27 mouse cellular contexts compared by ENCODE assay signal in genomic region chr2:25504538-25504937, GRCm38 (mm10). TPM values are rescaled to one million over a fixed set of nuclear protein-coding genes. Genes with fewer than 3 reads are reported as not detected.
A peak's percentile ranks its signal among the peaks of the same experiment; 100 is the strongest.
DNase-seq lines count a peak whose midpoint lies in the region; ATAC-seq and TF ChIP-seq lines count a peak whose summit lies in the region.
"Had no signal": no experiment of that assay in that cellular context is flagged by ENCODE, and none has a peak within 500 bp of the region (broad histone marks: within the 10 kb centered on the region; RNA-seq: fewer than 3 reads in every experiment).

No protein-coding gene starts in this region.

- peaks cover 63% of the 10 kb centered on the region for H3K4me1 ChIP-seq in megakaryocyte, embryonic 14.5 days
- H3K4me1 ChIP-seq in MEL (ENCODE audit: control insufficient read depth in 1 of 2, insufficient read depth in 2 of 2, low read length in 2 of 2): peaks cover 0 to 22% of the 10 kb centered on the region in 2 experiments; a peak in 3 of 4 replicates
- peaks cover 23% of the 10 kb centered on the region for H3K4me1 ChIP-seq in kidney, embryonic 15.5 days

- no peak overlapping the region for H3K4me2 ChIP-seq in kidney, embryonic 15.5 days
- H3K4me2 ChIP-seq: embryonic facial prominence, embryonic 13.5 days; embryonic facial prominence, embryonic 15.5 days; forebrain, embryonic 12.5 days had no signal

- no peak overlapping the region for H3K27ac ChIP-seq in MEL (ENCODE audit: control insufficient read depth, low read depth, low read length)
- H3K27ac ChIP-seq in kidney, embryonic 15.5 days: no peak overlapping the region
- H3K27ac ChIP-seq: embryonic facial prominence, embryonic 13.5 days; embryonic facial prominence, embryonic 15.5 days; forebrain, embryonic 10.5 days; forebrain, embryonic 12.5 days had no signal

- no peak for TF ChIP-seq POLR2A in MEL (IDR thresholded peaks at IDR 0.05; ENCODE audit: control insufficient read depth in 1 of 2, insufficient read depth in 1 of 2, low read depth in 1 of 2, low read length in 2 of 2, poor library complexity in 1 of 2)

- no peak for TF ChIP-seq EP300 in MEL (IDR thresholded peaks at IDR 0.05; ENCODE audit: low read depth in 1 of 2, low read length in 2 of 2)

- H3K4me3 ChIP-seq in megakaryocyte, embryonic 14.5 days (replicated peaks): peak overlapping the region; percentile 23
- no peak overlapping the region for H3K4me3 ChIP-seq in MEL (ENCODE audit: control insufficient read depth in 1 of 2, insufficient read depth in 1 of 2, low read depth in 2 of 2, low read length in 2 of 2)
- no peak overlapping the region for H3K4me3 ChIP-seq in kidney, embryonic 15.5 days (replicated peaks)
- H3K4me3 ChIP-seq: embryonic facial prominence, embryonic 13.5 days; embryonic facial prominence, embryonic 15.5 days; erythroblast, embryonic 14.5 days; forebrain, embryonic 10.5 days; forebrain, embryonic 12.5 days had no signal

- no peak for TF ChIP-seq RAD21 in MEL (IDR thresholded peaks at IDR 0.05; ENCODE audit: low read depth, low read length)

- H3K36me3 ChIP-seq in megakaryocyte, embryonic 14.5 days (replicated peaks; ENCODE audit: low read length): peaks cover 49% of the 10 kb centered on the region
- peaks cover 0 to 14% of the 10 kb centered on the region in 2 experiments; a peak in 2 of 4 replicates for H3K36me3 ChIP-seq in MEL (ENCODE audit: control insufficient read depth in 1 of 2, insufficient read depth in 2 of 2, low read length in 2 of 2)
- peaks cover 40% of the 10 kb centered on the region for H3K36me3 ChIP-seq in kidney, embryonic 15.5 days

- DNase-seq in cerebellum, adult 9-11 months: peak; percentile 31
- DNase-seq in cerebellum, adult 18-20 months: no peak
- DNase-seq in MEL (ENCODE audit: low read depth, low spot score): no peak
- DNase-seq: adrenal gland, adult 2 months; adrenal gland, postnatal 10 days; adrenal gland, postnatal 25 days; B cell, adult 2 months; cerebellum, postnatal 36 days; embryo, embryonic 11 days had no signal

- WGBS in kidney, embryonic 15.5 days: 98% methylated on average over 19 of the region's 19 CpGs

- peaks cover 3% of the 10 kb centered on the region for H3K27me3 ChIP-seq in megakaryocyte, embryonic 14.5 days (replicated peaks)
- no peaks in the 10 kb centered on the region for H3K27me3 ChIP-seq in MEL (ENCODE audit: control insufficient read depth in 1 of 2, insufficient read depth in 2 of 2, low read length in 2 of 2)
- no peaks in the 10 kb centered on the region for H3K27me3 ChIP-seq in kidney, embryonic 15.5 days
- H3K27me3 ChIP-seq: CH12.LX; embryonic facial prominence, embryonic 13.5 days; embryonic facial prominence, embryonic 15.5 days; forebrain, embryonic 12.5 days had no signal

- H3K9ac ChIP-seq in MEL (ENCODE audit: control insufficient read depth, low read depth, low read length, poor library complexity, severe bottlenecking): no peak overlapping the region
- no peak overlapping the region for H3K9ac ChIP-seq in kidney, embryonic 15.5 days
- H3K9ac ChIP-seq: embryonic facial prominence, embryonic 13.5 days; embryonic facial prominence, embryonic 15.5 days; forebrain, embryonic 12.5 days had no signal

- no peak for ATAC-seq in megakaryocyte, adult 5-6 weeks (ENCODE audit: poor library complexity, severe bottlenecking)
- ATAC-seq in kidney, embryonic 15.5 days (replicated peaks; ENCODE audit: low FRiP score): no peak
- ATAC-seq: CD4-positive, CD25-positive, alpha-beta regulatory T cell, adult 4 months; forebrain, embryonic 14.5 days; forebrain, embryonic 16.5 days had no signal

- no peaks in the 10 kb centered on the region for H3K9me3 ChIP-seq in megakaryocyte, embryonic 14.5 days
- no peaks in the 10 kb centered on the region for H3K9me3 ChIP-seq in MEL (replicated peaks; ENCODE audit: insufficient read depth, low read length)
- H3K9me3 ChIP-seq in kidney, embryonic 15.5 days (replicated peaks): no peaks in the 10 kb centered on the region
- H3K9me3 ChIP-seq: embryonic facial prominence, embryonic 13.5 days; embryonic facial prominence, embryonic 15.5 days; forebrain, embryonic 10.5 days; forebrain, embryonic 12.5 days; G1E had no signal

- no peak for TF ChIP-seq CTCF in MEL (IDR thresholded peaks at IDR 0.05 in 2 of 3, conservative IDR thresholded peaks at IDR 0.05 in 1 of 3; ENCODE audit: control insufficient read depth in 1 of 3, insufficient read depth in 1 of 3, low read depth in 2 of 3, low read length in 3 of 3, poor library complexity in 1 of 3, severe bottlenecking in 1 of 3)

- peaks cover 9% of the 10 kb centered on the region for H3K79me2 ChIP-seq in MEL (ENCODE audit: control insufficient read depth, insufficient read depth, low read length, poor library complexity)

TF ChIP-seq in MEL, 35 proteins besides CTCF, POLR2A, EP300 and RAD21:
- TF ChIP-seq MYB (IDR thresholded peaks at IDR 0.05; ENCODE audit: low read depth, low read length): no peak
- peak; percentile 54 for TF ChIP-seq TAL1 (IDR thresholded peaks at IDR 0.05; ENCODE audit: low read length)

RNA-seq across cellular contexts. Expression of gene C8g, which starts 3.0 kb away (rescaled TPM):
- polyA plus RNA-seq in megakaryocyte, embryonic 14.5 days (2012; ENCODE audit: insufficient read depth, low replicate concordance): 0.43 TPM in 1 of 2 replicates, not detected in the other
- total RNA-seq in megakaryocyte, adult 5-6 weeks (2015): 0.18 and 2.1 TPM in 2 replicates
- 0.44 and 1.2 TPM in 2 replicates for total RNA-seq in megakaryocyte, adult 5-6 weeks (2017)
- total RNA-seq in MEL (2012; rRNA removed): 1.5 and 2.3 TPM in 2 replicates
- polyA plus RNA-seq in MEL (2012; ENCODE audit: insufficient read depth in 1 of 2, insufficient read length in 2 of 2, low read depth in 1 of 2, low replicate concordance in 2 of 2, missing spikeins in 1 of 2): 1 to 10 TPM in 1 of 2 experiments, not detected in 1; 5.1 TPM
- 6.3 and 7.8 TPM in 2 replicates for polyA plus RNA-seq in kidney, embryonic 15.5 days (2015; fragmentation: Nextera tagmentation; extraction: Ambion mirVana)
- polyA plus RNA-seq: erythroblast, embryonic 14.5 days had no signal

RNA-seq across cellular contexts. Expression of gene Fbxw5, which starts 4.0 kb away (rescaled TPM):
- 46.2 and 91.1 TPM in 2 replicates for polyA plus RNA-seq in megakaryocyte, embryonic 14.5 days (2012; ENCODE audit: insufficient read depth, low replicate concordance)
- total RNA-seq in megakaryocyte, adult 5-6 weeks (2015): 23.4 and 32.3 TPM in 2 replicates
- total RNA-seq in megakaryocyte, adult 5-6 weeks (2017): 15.5 and 19.8 TPM in 2 replicates
- total RNA-seq in MEL (2012; rRNA removed): 27.5 and 29.2 TPM in 2 replicates
- polyA plus RNA-seq in MEL (2012; ENCODE audit: insufficient read depth in 1 of 2, insufficient read length in 2 of 2, low read depth in 1 of 2, low replicate concordance in 2 of 2, missing spikeins in 1 of 2): 10 to 100 TPM in 1 of 2 experiments, not detected in 1; 65.6 TPM
- 85.1 and 96.1 TPM in 2 replicates for polyA plus RNA-seq in kidney, embryonic 15.5 days (2015; fragmentation: Nextera tagmentation; extraction: Ambion mirVana)

RNA-seq across cellular contexts. Expression of gene Lcn12, which starts 10.8 kb away (rescaled TPM):
- not detected in 2 replicates for polyA plus RNA-seq in megakaryocyte, embryonic 14.5 days (2012; ENCODE audit: insufficient read depth, low replicate concordance)
- not detected in 2 replicates for total RNA-seq in megakaryocyte, adult 5-6 weeks (2015)
- total RNA-seq in megakaryocyte, adult 5-6 weeks (2017): not detected in 2 replicates
- total RNA-seq in MEL (2012; rRNA removed): not detected in 2 replicates
- polyA plus RNA-seq in MEL (2012; ENCODE audit: insufficient read depth in 1 of 2, insufficient read length in 2 of 2, low read depth in 1 of 2, low replicate concordance in 2 of 2, missing spikeins in 1 of 2): not detected
- polyA plus RNA-seq in kidney, embryonic 15.5 days (2015; fragmentation: Nextera tagmentation; extraction: Ambion mirVana): not detected in 2 replicates
- total RNA-seq: adrenal gland, adult 2 months; adrenal gland, postnatal 10 days; adrenal gland, postnatal 25 days; adrenal gland, postnatal 4 days; CH12.LX; common myeloid progenitor, adult 5-6 weeks; G1E had no signal
- polyA plus RNA-seq: adrenal gland, adult 2 months; brain, embryonic 14.5 days; CD4-positive, CD25-positive, alpha-beta regulatory T cell, adult 4 months; embryonic facial prominence, embryonic 11.5 days; embryonic facial prominence, embryonic 13.5 days; embryonic facial prominence, embryonic 15.5 days; erythroblast, embryonic 14.5 days; forebrain, embryonic 10.5 days; forebrain, embryonic 12.5 days; forebrain, embryonic 14.5 days; forebrain, embryonic 16.5 days; frontal cortex, adult 2 months; G1E had no signal

RNA-seq across cellular contexts. Expression of gene Ptgds, which starts 34.7 kb away (rescaled TPM):
- polyA plus RNA-seq in megakaryocyte, embryonic 14.5 days (2012; ENCODE audit: insufficient read depth, low replicate concordance): not detected in 2 replicates
- total RNA-seq in megakaryocyte, adult 5-6 weeks (2015): not detected in 2 replicates
- not detected in 2 replicates for total RNA-seq in megakaryocyte, adult 5-6 weeks (2017)
- total RNA-seq in MEL (2012; rRNA removed): not detected in 2 replicates
- polyA plus RNA-seq in MEL (2012; ENCODE audit: insufficient read depth in 1 of 2, insufficient read length in 2 of 2, low read depth in 1 of 2, low replicate concordance in 2 of 2, missing spikeins in 1 of 2): not detected
- 1.6 and 2.2 TPM in 2 replicates for polyA plus RNA-seq in kidney, embryonic 15.5 days (2015; fragmentation: Nextera tagmentation; extraction: Ambion mirVana)
- total RNA-seq: common myeloid progenitor, adult 5-6 weeks had no signal
- polyA plus RNA-seq: CD4-positive, CD25-positive, alpha-beta regulatory T cell, adult 4 months; erythroblast, embryonic 14.5 days; G1E had no signal

RNA-seq across cellular contexts. Expression of gene Traf2, which starts 42.2 kb away (rescaled TPM):
- polyA plus RNA-seq in megakaryocyte, embryonic 14.5 days (2012; ENCODE audit: insufficient read depth, low replicate concordance): 0.78 and 7.0 TPM in 2 replicates
- 9.1 and 9.4 TPM in 2 replicates for total RNA-seq in megakaryocyte, adult 5-6 weeks (2015)
- total RNA-seq in megakaryocyte, adult 5-6 weeks (2017): 12.6 and 15.3 TPM in 2 replicates
- 19.9 and 21.0 TPM in 2 replicates for total RNA-seq in MEL (2012; rRNA removed)
- polyA plus RNA-seq in MEL (2012; ENCODE audit: insufficient read depth in 1 of 2, insufficient read length in 2 of 2, low read depth in 1 of 2, low replicate concordance in 2 of 2, missing spikeins in 1 of 2): 10 to 100 TPM in 1 of 2 experiments, not detected in 1; 28.3 TPM
- 36.0 and 37.3 TPM in 2 replicates for polyA plus RNA-seq in kidney, embryonic 15.5 days (2015; fragmentation: Nextera tagmentation; extraction: Ambion mirVana)
